Mouse (Mus musculus): ENCODE results near the gene Apoa2. TPM values are rescaled to one million over a fixed set of nuclear protein-coding genes. Genes with fewer than 3 reads are reported as not detected.

Apoa2 gene
- polyA plus RNA-seq, 1 experiment from 2014 or later: 3.1 TPM

DNA sequence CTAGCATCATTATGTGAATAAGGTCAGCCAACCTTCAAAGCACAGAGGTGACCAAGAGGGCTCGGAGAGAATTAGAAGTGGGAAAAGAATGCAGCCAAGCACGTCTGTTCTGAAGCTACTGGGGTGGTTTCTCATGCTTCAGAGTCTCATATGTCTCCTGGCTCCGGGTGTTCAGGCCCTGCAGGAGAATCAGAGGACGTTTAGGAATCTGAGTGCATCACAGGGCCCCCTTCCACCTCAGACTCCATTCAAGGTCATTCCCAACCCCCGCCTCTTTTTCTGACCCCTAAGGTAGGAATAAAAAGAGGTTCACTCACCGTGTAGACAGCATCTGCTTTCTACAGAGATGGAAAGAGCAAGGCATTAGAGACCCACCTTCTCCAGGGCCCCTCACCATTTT lies 4.9 kb downstream of the Apoa2 start:
- H3K27ac ChIP-seq (ENCODE audit: low read depth, low read length): no peak overlapping the region
- WGBS: 57% methylated on average over 6 of the region's 6 CpGs
- no peak for DNase-seq (ENCODE audit: low spot score)

GRCm38 (mm10) chr1:171230215-171230614 lies 5.4 kb downstream of the Apoa2 start:
- H3K4me2 ChIP-seq (replicated peaks; ENCODE audit: low read depth, low read length): no peak overlapping the region
- H3K9me3 ChIP-seq (ENCODE audit: control insufficient read depth, low read length): no peaks in the 10 kb centered on the region
- no peaks in the 10 kb centered on the region for H3K27me3 ChIP-seq (ENCODE audit: control insufficient read depth, insufficient read depth, low read length)
- H3K4me1 ChIP-seq (replicated peaks; ENCODE audit: control insufficient read depth, insufficient read depth, low read length): no peaks in the 10 kb centered on the region
- DNase-seq (ENCODE audit: low spot score) (no peak), ATAC-seq (ENCODE audit: low FRiP score) (no peak)
- H3K27ac ChIP-seq (ENCODE audit: low read depth, low read length): no peak overlapping the region
- H3K4me3 ChIP-seq (ENCODE audit: low read depth, low read length): no peak overlapping the region
- WGBS: 62% methylated on average over 3 of the region's 3 CpGs
- no peaks in the 10 kb centered on the region; the same call in 1 of the 2 replicates for H3K36me3 ChIP-seq (ENCODE audit: control insufficient read depth, insufficient read depth, low read length)
- no peak overlapping the region for H3K9ac ChIP-seq (ENCODE audit: low read depth, low read length)

More for the DNA sequence above, 4.9 kb downstream of the Apoa2 start:
- no peaks in the 10 kb centered on the region for H3K4me1 ChIP-seq (replicated peaks; ENCODE audit: control insufficient read depth, insufficient read depth, low read length)
- H3K9me3 ChIP-seq (ENCODE audit: control insufficient read depth, low read length): no peaks in the 10 kb centered on the region
- no peak overlapping the region for H3K4me3 ChIP-seq (ENCODE audit: low read depth, low read length)
- H3K4me2 ChIP-seq (replicated peaks; ENCODE audit: low read depth, low read length): no peak overlapping the region
- no peak for ATAC-seq (ENCODE audit: low FRiP score)
- H3K27me3 ChIP-seq (ENCODE audit: control insufficient read depth, insufficient read depth, low read length): no peaks in the 10 kb centered on the region
- H3K36me3 ChIP-seq (ENCODE audit: control insufficient read depth, insufficient read depth, low read length): no peaks in the 10 kb centered on the region; the same call in 1 of the 2 replicates
- no peak overlapping the region for H3K9ac ChIP-seq (ENCODE audit: low read depth, low read length)

- H3K9me3 ChIP-seq (ENCODE audit: control insufficient read depth, low read length): no peaks in the 10 kb centered on the region
These were observed 7.0 kb downstream of the Apoa2 start for GRCm38 (mm10) chr1:171231844-171232243.

DNA sequence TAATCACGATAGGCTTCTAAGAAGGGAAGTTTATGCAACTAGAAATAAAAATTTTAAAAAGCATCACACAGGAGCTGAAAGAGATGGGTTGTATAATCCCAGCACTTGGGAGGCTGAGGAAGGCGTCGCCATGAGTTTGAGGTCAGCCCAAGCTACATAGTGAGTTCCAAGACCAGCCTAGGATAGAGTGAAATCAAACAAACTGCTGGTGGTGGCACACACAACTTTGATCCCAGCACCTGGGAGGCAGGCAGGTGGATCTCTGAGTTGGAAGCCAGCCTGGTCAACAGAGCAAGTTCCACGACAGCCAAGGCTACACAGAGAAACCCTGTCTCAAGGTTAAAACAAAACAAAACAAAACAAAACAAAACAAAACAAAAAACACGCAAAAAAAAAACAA lies 7.5 kb downstream of the Apoa2 start:
- no peaks in the 10 kb centered on the region for H3K27me3 ChIP-seq (ENCODE audit: control insufficient read depth, insufficient read depth, low read length)
- no peak for DNase-seq (ENCODE audit: low spot score)
- WGBS: 94% methylated on average over 5 of the region's 5 CpGs

More at GRCm38 (mm10) chr1:171231844-171232243, 7.0 kb downstream of the Apoa2 start:
- peaks cover 3% of the 10 kb centered on the region for H3K36me3 ChIP-seq (ENCODE audit: control insufficient read depth, insufficient read depth, low read length)
- no peak overlapping the region for H3K9ac ChIP-seq (ENCODE audit: low read depth, low read length)
- no peak overlapping the region for H3K4me2 ChIP-seq (replicated peaks; ENCODE audit: low read depth, low read length)
- no peak overlapping the region for H3K27ac ChIP-seq (ENCODE audit: low read depth, low read length)
- no peak overlapping the region for H3K4me3 ChIP-seq (ENCODE audit: low read depth, low read length)
- H3K27me3 ChIP-seq (ENCODE audit: control insufficient read depth, insufficient read depth, low read length): no peaks in the 10 kb centered on the region
- no peak for ATAC-seq (ENCODE audit: low FRiP score)
- no peak for DNase-seq (ENCODE audit: low spot score)
- no peaks in the 10 kb centered on the region for H3K4me1 ChIP-seq (replicated peaks; ENCODE audit: control insufficient read depth, insufficient read depth, low read length)
- 80% methylated on average over 4 of the region's 4 CpGs for WGBS

DNA sequence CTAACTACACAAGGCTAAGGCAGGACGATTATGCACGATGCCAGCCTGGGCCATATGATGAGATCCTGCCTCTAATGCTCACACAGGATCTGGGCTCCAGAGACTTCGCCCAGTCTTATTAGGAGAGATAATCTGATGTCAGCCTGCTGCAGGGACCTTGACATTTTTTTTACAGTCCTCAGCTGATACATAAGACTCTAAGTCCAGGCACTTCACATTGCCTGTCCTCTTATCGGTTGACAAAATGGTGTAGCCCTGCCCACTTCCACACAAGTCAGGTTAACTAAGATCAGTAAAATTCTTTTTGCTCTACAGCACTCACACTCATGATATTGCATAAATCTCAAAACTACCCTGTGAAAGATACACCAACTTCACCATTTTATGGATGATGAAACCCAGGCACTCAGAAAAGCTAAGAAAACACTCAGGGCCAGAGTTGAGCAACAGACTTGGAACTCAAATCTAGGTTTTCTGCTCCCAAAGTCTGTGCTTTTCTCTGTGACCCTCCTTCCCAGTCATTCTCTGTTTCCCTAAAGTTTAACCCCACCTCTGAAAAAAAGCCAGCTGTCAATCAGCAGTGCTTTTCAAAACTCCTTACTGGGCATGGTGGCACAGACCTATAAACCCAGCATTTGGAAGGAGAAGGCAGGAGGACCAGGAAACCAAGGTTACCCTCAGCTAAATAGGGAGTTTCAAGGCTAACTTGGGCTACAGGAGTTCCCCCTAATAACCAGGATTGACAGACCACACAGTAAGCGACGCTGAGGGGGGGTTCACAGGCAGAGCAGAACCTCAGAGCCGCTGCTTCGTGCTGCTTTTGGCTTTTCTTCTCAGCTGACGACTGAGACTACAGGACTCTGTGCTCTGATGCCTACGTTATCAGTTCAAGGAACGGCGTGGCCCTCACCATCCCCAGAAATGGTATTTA lies 8.2 kb downstream of the Apoa2 start:
- no peak overlapping the region for H3K9ac ChIP-seq (ENCODE audit: low read depth, low read length)
- 86% methylated on average over 12 of the region's 12 CpGs for WGBS
- no peaks in the 10 kb centered on the region for H3K27me3 ChIP-seq (ENCODE audit: control insufficient read depth, insufficient read depth, low read length)
- H3K27ac ChIP-seq (ENCODE audit: low read depth, low read length): no peak overlapping the region
- no peaks in the 10 kb centered on the region for H3K9me3 ChIP-seq (ENCODE audit: control insufficient read depth, low read length)
- H3K4me2 ChIP-seq (replicated peaks; ENCODE audit: low read depth, low read length): no peak overlapping the region
- no peaks in the 10 kb centered on the region for H3K4me1 ChIP-seq (replicated peaks; ENCODE audit: control insufficient read depth, insufficient read depth, low read length)
- H3K4me3 ChIP-seq (ENCODE audit: low read depth, low read length): no peak overlapping the region
- no peak for DNase-seq (ENCODE audit: low spot score)
- peaks cover 8% of the 10 kb centered on the region for H3K36me3 ChIP-seq (ENCODE audit: control insufficient read depth, insufficient read depth, low read length)
- ATAC-seq (ENCODE audit: low FRiP score): no peak

More for the DNA sequence above, 7.5 kb downstream of the Apoa2 start:
- H3K36me3 ChIP-seq (ENCODE audit: control insufficient read depth, insufficient read depth, low read length): peaks cover 6% of the 10 kb centered on the region
- H3K9ac ChIP-seq (ENCODE audit: low read depth, low read length): no peak overlapping the region
- ATAC-seq (ENCODE audit: low FRiP score): no peak
- no peaks in the 10 kb centered on the region for H3K4me1 ChIP-seq (replicated peaks; ENCODE audit: control insufficient read depth, insufficient read depth, low read length)
- H3K4me2 ChIP-seq (replicated peaks; ENCODE audit: low read depth, low read length): no peak overlapping the region
- no peaks in the 10 kb centered on the region for H3K9me3 ChIP-seq (ENCODE audit: control insufficient read depth, low read length)
- no peak overlapping the region for H3K4me3 ChIP-seq (ENCODE audit: low read depth, low read length)
- H3K27ac ChIP-seq (ENCODE audit: low read depth, low read length): no peak overlapping the region

DNA sequence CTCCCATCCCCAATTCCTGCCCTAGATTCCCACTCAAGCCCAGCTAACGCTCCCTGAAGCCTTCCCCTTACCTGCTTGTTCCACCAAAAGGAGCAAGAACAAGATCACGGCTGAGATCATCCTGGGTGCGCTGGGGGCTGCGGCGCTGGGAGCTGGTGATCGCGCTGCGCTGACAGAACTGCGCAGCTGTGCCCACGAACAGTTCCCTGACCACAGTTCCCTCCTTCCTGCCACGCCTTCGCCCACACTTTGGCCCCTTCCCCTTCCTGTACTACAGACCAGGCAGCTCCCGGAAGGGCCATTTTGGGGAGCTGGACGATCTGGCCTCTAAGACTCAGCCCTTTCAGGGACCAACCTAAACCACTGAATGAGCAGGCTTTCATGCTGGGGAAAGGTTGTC lies 9.3 kb downstream of the Apoa2 start, which contains the start of gene Fcer1g:
Gene Fcer1g (minus strand): TSS at position 240 of the 400 bp plus-strand sequence.
- Histone ChIP-seq H3K9ac (ENCODE audit: low read depth, low read length) (no peak within 1 kb of the TSS), H3K9me3 (ENCODE audit: control insufficient read depth, low read length) (no peaks in the 10 kb centered on the region), H3K27ac (ENCODE audit: low read depth, low read length) (no peak within 1 kb of the TSS), H3K36me3 (ENCODE audit: control insufficient read depth, insufficient read depth, low read length) (peaks cover 8% of the 10 kb centered on the region), H3K4me3 (ENCODE audit: low read depth, low read length) (no peak within 1 kb of the TSS), H3K4me1 (replicated peaks; ENCODE audit: control insufficient read depth, insufficient read depth, low read length) (no peaks in the 10 kb centered on the region), H3K4me2 (replicated peaks; ENCODE audit: low read depth, low read length) (no peak within 1 kb of the TSS), H3K27me3 (ENCODE audit: control insufficient read depth, insufficient read depth, low read length) (no peaks in the 10 kb centered on the region)
- DNase-seq (ENCODE audit: low spot score): no peak
- 84% methylated on average over 14 of the region's 14 CpGs for WGBS
- no peak for ATAC-seq (ENCODE audit: low FRiP score)

- 96% methylated on average over 4 of the region's 4 CpGs for WGBS
- no peak overlapping the region for H3K4me3 ChIP-seq (ENCODE audit: low read depth, low read length)
- DNase-seq (ENCODE audit: low spot score) (no peak), ATAC-seq (ENCODE audit: low FRiP score) (no peak)
- H3K27ac ChIP-seq (ENCODE audit: low read depth, low read length): no peak overlapping the region
- no peak overlapping the region for H3K4me2 ChIP-seq (replicated peaks; ENCODE audit: low read depth, low read length)
- H3K9ac ChIP-seq (ENCODE audit: low read depth, low read length): no peak overlapping the region
- peaks cover 8% of the 10 kb centered on the region for H3K36me3 ChIP-seq (ENCODE audit: control insufficient read depth, insufficient read depth, low read length)
- no peaks in the 10 kb centered on the region for H3K27me3 ChIP-seq (ENCODE audit: control insufficient read depth, insufficient read depth, low read length)
- H3K4me1 ChIP-seq (replicated peaks; ENCODE audit: control insufficient read depth, insufficient read depth, low read length): no peaks in the 10 kb centered on the region
- no peaks in the 10 kb centered on the region for H3K9me3 ChIP-seq (ENCODE audit: control insufficient read depth, low read length)
These were observed 9.7 kb downstream of the Apoa2 start for GRCm38 (mm10) chr1:171234538-171234937.

- Histone ChIP-seq H3K36me3 (ENCODE audit: control insufficient read depth, insufficient read depth, low read length) (peaks cover 8% of the 10 kb centered on the region), H3K9me3 (ENCODE audit: control insufficient read depth, low read length) (no peaks in the 10 kb centered on the region), H3K27me3 (ENCODE audit: control insufficient read depth, insufficient read depth, low read length) (no peaks in the 10 kb centered on the region), H3K27ac (ENCODE audit: low read depth, low read length) (no peak overlapping the region), H3K4me1 (replicated peaks; ENCODE audit: control insufficient read depth, insufficient read depth, low read length) (no peaks in the 10 kb centered on the region), H3K4me2 (replicated peaks; ENCODE audit: low read depth, low read length) (no peak overlapping the region), H3K4me3 (ENCODE audit: low read depth, low read length) (no peak overlapping the region), H3K9ac (ENCODE audit: low read depth, low read length) (no peak overlapping the region)
- no peak for DNase-seq (ENCODE audit: low spot score)
- WGBS: 92% methylated on average over 4 of the region's 4 CpGs
- ATAC-seq (ENCODE audit: low FRiP score): no peak
These were observed 10.9 kb downstream of the Apoa2 start for GRCm38 (mm10) chr1:171235791-171236190.

- Histone ChIP-seq H3K9me3 (ENCODE audit: control insufficient read depth, low read length) (no peaks in the 10 kb centered on the region), H3K9ac (ENCODE audit: low read depth, low read length) (no peak overlapping the region), H3K27ac (ENCODE audit: low read depth, low read length) (no peak overlapping the region), H3K4me2 (replicated peaks; ENCODE audit: low read depth, low read length) (no peak overlapping the region), H3K4me1 (replicated peaks; ENCODE audit: control insufficient read depth, insufficient read depth, low read length) (no peaks in the 10 kb centered on the region), H3K4me3 (ENCODE audit: low read depth, low read length) (no peak overlapping the region), H3K36me3 (ENCODE audit: control insufficient read depth, insufficient read depth, low read length) (peaks cover 8% of the 10 kb centered on the region), H3K27me3 (ENCODE audit: control insufficient read depth, insufficient read depth, low read length) (no peaks in the 10 kb centered on the region)
- ATAC-seq (ENCODE audit: low FRiP score): no peak
- 86% methylated on average over 6 of the region's 6 CpGs for WGBS
- DNase-seq (ENCODE audit: low spot score): no peak
These were observed 12.6 kb downstream of the Apoa2 start for GRCm38 (mm10) chr1:171237438-171237837.

Measured in hindbrain, embryonic 11.5 days (tissue).